Mouse (Mus musculus) C2C12 (cell line): Measurements from ENCODE around the gene Oxld1.

Source experiments
- CEBPB ChIP-seq: IDR thresholded peaks from one replicate; pipeline ENCODE4 v1.6.1; 2011; ENCODE audit warnings: low read depth, mild to moderate bottlenecking, control low read depth, moderate library complexity
- CTCF ChIP-seq: IDR thresholded peaks from one replicate; pipeline ENCODE4 v1.5.1; 2011; ENCODE audit not compliant: control insufficient read depth, insufficient read depth, insufficient read length
- FOSL1 ChIP-seq: IDR thresholded peaks from one replicate; pipeline ENCODE4 v1.8.0; 2011; ENCODE audit warnings: mild to moderate bottlenecking, low read length; ENCODE audit not compliant: poor library complexity, insufficient read depth, severe bottlenecking
- MAX ChIP-seq: IDR thresholded peaks from one replicate; pipeline ENCODE4 v1.6.1; 2011; ENCODE audit warnings: mild to moderate bottlenecking, control low read depth
- MYOD1 ChIP-seq: IDR thresholded peaks from one replicate; pipeline ENCODE4 v1.6.1; 2011; ENCODE audit warnings: low read depth; ENCODE audit not compliant: control insufficient read depth, insufficient read length
- USF1 ChIP-seq: IDR thresholded peaks from one replicate; pipeline ENCODE4 v1.6.1; 2011; ENCODE audit warnings: low read depth, mild to moderate bottlenecking, control low read depth, moderate library complexity

DNA sequence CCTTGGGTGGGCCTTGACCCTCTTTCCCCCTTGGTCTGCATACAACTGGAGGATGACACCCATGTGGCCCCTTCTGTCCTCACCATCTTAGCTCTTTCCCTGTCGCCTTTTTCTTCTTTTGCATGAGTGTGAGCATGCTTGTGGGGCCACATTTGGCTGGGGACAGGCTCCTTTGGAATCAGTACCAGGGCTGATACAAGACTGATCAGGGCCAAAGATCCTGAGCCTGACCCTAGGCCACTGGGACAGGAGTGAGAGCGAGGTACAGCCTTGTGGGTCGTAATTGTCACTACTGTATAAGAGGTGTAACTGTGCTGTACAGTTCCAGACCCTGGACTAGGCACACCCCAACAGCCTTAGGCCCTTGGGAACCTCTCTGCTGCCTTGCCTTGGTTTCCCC lies 36.0 kb upstream of the Oxld1 start:
- no peak for TF ChIP-seq CTCF
- no peak for TF ChIP-seq MYOD1
- no peak for TF ChIP-seq FOSL1
- TF ChIP-seq MAX: no peak
- no peak for TF ChIP-seq CEBPB
- no peak for TF ChIP-seq USF1
